Mouse (Mus musculus) heart, embryonic 14.5 days (tissue): ENCODE results near the gene Nek10. TPM values are rescaled to one million over a fixed set of nuclear protein-coding genes. Genes with fewer than 3 reads are reported as not detected.
"Not testable (repeated sequence)": the region's sequence is repeated elsewhere in the genome, so short reads cannot be mapped to it uniquely, and the experiment has no call there.

Experiments used
- ATAC-seq: fragments of 200-750 bp; cut with Nextera tagmentation; 2 replicates; pipeline ENCODE4 v1.8.0; 2017; ENCODE audit warnings: low read depth, moderate TSS enrichment; ENCODE audit not compliant: insufficient number of reproducible peaks, insufficient read depth, low FRiP score
- H3K27ac ChIP-seq, 2 experiments: fragments of 200-500 bp in 1 of 2; fragments of 300-500 bp in 1 of 2; sonication (generic) in 1 of 2; replicated peaks in 1 of 2; 2 replicates each; pipeline ENCODE4 v1.5.1; 2012 to 2014; ENCODE audit warnings: low read depth in 2 of 2, low read length in 2 of 2, control low read depth in 1 of 2, mild to moderate bottlenecking in 1 of 2, mixed read lengths in 1 of 2; ENCODE audit not compliant: control insufficient read depth in 1 of 2, insufficient read depth in 1 of 2
- H3K27me3 ChIP-seq: fragments of 300-500 bp; sonication (generic); 2 replicates; pipeline ENCODE4 v1.6.1; 2014; ENCODE audit warnings: mild to moderate bottlenecking, low read length, control low read depth; ENCODE audit not compliant: control insufficient read depth, insufficient read depth
- H3K36me3 ChIP-seq: fragments of 300-500 bp; sonication (generic); 2 replicates; pipeline ENCODE4 v1.6.1; 2014; ENCODE audit warnings: mild to moderate bottlenecking, control low read depth, low read length, mixed read lengths; ENCODE audit not compliant: control insufficient read depth, insufficient read depth
- H3K4me1 ChIP-seq, 2 experiments: fragments of 200-500 bp in 1 of 2; fragments of 300-500 bp in 1 of 2; sonication (generic) in 1 of 2; 2 replicates each; pipeline ENCODE4 v1.6.1; 2012 to 2014; ENCODE audit warnings: low read length in 2 of 2, control low read depth in 1 of 2, mixed read lengths in 1 of 2; ENCODE audit not compliant: control insufficient read depth in 2 of 2, insufficient read depth in 2 of 2
- H3K4me2 ChIP-seq: fragments of 300-500 bp; sonication (generic); 2 replicates; pipeline ENCODE4 v1.6.1; 2014; ENCODE audit warnings: mild to moderate bottlenecking, low read length
- H3K4me3 ChIP-seq, 2 experiments: fragments of 200-500 bp in 1 of 2; fragments of 300-500 bp in 1 of 2; sonication (generic) in 1 of 2; 2 replicates each; pipeline ENCODE4 v1.5.1; 2012 to 2014; ENCODE audit warnings: low read length in 2 of 2, mild to moderate bottlenecking in 2 of 2, control low read depth in 1 of 2, low read depth in 1 of 2, moderate library complexity in 1 of 2; ENCODE audit not compliant: control insufficient read depth in 1 of 2, insufficient read depth in 1 of 2
- H3K9ac ChIP-seq: fragments of 300-500 bp; sonication (generic); 2 replicates; pipeline ENCODE4 v1.6.1; 2014; ENCODE audit warnings: mild to moderate bottlenecking, low read length
- H3K9me3 ChIP-seq: fragments of 300-500 bp; sonication (generic); 2 replicates; pipeline ENCODE4 v1.6.1; 2016; ENCODE audit warnings: low read length, control low read depth; ENCODE audit not compliant: control insufficient read depth
- WGBS: fragments of 180-500 bp; shearing (Covaris S2); extraction: QIAGEN DNeasy Blood & Tissue Kit; methylation state at CpG from one replicate; pipeline ENCODE4 v1.1.7; 2014; 5-methylcytosine and 5-hydroxymethylcytosine counted together
- polyA plus RNA-seq: library from polyadenylated mRNA; unstranded; fragments of >200 nt; fragmentation: Nextera tagmentation; extraction: Ambion mirVana; gene quantifications from 2 replicates; pipeline ENCODE4 v1.2.1, GENCODE M21; 2014

Gene Nek10
- 0.04 TPM in 1 of 2 replicates, not detected in the other for polyA plus RNA-seq

DNA sequence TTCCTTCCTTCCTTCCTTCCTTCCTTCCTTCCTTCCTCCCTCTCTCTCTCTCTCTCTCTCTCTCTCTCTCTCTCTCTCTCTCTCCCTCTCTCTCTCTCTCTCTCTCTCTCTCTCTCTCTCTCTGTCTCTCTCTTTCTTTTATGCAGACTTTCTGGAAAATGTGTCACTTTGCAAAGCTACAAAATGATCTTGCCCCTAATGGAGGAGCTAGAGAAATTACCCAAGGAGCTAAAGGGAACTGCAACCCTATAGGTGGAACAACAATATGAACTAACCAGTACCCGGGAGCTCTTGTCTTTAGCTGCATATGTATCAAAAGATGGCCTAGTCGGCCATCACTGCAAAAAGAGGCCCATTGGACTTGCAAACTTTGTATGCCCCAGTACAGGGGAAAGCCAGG, at the start of gene Nek10:
Gene Nek10, plus strand, starts transcription at position 301 of the 400 bp plus-strand sequence.
- not testable (repeated sequence) for ATAC-seq, H3K9me3 ChIP-seq, H3K27ac ChIP-seq, H3K27me3 ChIP-seq, H3K4me2 ChIP-seq, H3K4me1 ChIP-seq, H3K4me3 ChIP-seq, H3K9ac ChIP-seq, H3K36me3 ChIP-seq
- WGBS = 80% methylated on average over 1 of the region's 2 CpGs

DNA sequence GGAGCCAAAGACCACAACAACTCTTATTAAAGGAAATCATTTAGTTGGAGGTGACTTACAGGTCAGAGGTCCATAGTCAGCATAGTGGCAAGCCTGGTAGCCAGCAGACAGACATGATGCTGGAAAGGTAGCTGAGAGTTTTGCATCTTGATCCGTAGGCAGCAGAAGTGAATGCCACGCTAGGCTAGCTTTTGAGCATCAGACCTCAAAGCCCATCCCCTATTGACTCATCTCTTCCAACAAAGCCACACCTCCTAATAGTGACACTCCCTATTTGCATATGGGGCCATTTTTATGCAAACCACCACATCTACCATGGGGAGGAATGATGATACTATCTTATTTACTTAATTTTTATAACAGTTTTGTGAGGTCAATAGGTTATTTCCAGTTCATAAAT, 22.0 kb upstream of the Nek10 start:
- no peaks in the 10 kb centered on the region for H3K4me1 ChIP-seq
- no peaks in the 10 kb centered on the region for H3K27me3 ChIP-seq
- no peak overlapping the region for H3K9ac ChIP-seq
- no peak overlapping the region for H3K4me3 ChIP-seq
- 89% methylated on average over 2 of the region's 2 CpGs for WGBS
- H3K36me3 ChIP-seq = peaks cover 52% of the 10 kb centered on the region
- H3K4me2 ChIP-seq = no peak overlapping the region
- no peak for ATAC-seq
- H3K9me3 ChIP-seq = no peaks in the 10 kb centered on the region
- H3K27ac ChIP-seq = no peak overlapping the region

DNA sequence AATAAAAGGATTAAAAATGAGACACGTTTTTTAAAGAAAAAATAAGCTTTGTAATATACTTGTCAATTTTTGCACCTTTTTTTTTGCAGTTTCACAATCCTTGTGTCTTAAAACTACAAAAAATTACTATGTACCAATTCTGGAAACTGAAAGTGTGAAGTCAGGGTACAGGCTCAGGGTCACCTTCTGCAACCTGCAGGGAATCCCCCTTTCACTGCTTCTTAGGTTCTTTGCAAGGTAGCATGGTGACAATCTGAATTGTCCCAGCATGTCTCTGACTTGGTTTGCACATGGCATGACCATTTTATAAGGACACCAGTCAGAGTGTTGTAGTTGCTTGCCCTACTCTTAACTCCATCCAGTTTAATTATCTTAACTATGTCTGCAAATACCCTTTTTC, 19.0 kb upstream of the Nek10 start:
- Histone ChIP-seq H3K27ac (no peak overlapping the region), H3K4me1 (no peaks in the 10 kb centered on the region), H3K9me3 (no peaks in the 10 kb centered on the region), H3K27me3 (no peaks in the 10 kb centered on the region), H3K36me3 (peaks cover 56% of the 10 kb centered on the region), H3K4me2 (no peak overlapping the region), H3K4me3 (no peak overlapping the region), H3K9ac (no peak overlapping the region)
- no peak for ATAC-seq
- WGBS = 86% methylated on average over 1 of the region's 1 CpGs

DNA sequence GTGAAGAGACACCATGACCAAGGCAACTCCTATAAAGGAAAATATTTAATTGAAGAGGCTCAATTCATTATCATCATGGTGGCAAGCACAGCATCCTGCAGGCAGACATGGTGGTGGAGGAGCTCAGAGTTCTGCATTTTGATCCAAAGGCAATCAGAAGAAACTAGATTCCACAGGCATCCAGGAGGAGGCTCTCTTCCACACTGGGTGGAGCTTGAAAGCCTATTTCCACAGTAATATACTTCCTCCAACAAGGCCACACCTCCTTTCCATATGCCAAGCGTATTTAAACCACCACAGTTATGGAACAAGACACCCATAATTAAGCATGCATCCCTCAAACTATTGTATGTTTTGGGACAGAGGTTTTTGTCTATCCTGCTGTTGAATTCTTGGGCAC, 16.2 kb upstream of the Nek10 start:
- no peak overlapping the region for H3K4me3 ChIP-seq
- no peak overlapping the region for H3K27ac ChIP-seq
- no peak overlapping the region for H3K4me2 ChIP-seq
- H3K9ac ChIP-seq = no peak overlapping the region
- 88% methylated on average over 1 of the region's 1 CpGs for WGBS
- no peaks in the 10 kb centered on the region for H3K9me3 ChIP-seq
- H3K27me3 ChIP-seq = no peaks in the 10 kb centered on the region
- ATAC-seq = no peak
- H3K4me1 ChIP-seq = no peaks in the 10 kb centered on the region
- H3K36me3 ChIP-seq = peaks cover 44% of the 10 kb centered on the region

DNA sequence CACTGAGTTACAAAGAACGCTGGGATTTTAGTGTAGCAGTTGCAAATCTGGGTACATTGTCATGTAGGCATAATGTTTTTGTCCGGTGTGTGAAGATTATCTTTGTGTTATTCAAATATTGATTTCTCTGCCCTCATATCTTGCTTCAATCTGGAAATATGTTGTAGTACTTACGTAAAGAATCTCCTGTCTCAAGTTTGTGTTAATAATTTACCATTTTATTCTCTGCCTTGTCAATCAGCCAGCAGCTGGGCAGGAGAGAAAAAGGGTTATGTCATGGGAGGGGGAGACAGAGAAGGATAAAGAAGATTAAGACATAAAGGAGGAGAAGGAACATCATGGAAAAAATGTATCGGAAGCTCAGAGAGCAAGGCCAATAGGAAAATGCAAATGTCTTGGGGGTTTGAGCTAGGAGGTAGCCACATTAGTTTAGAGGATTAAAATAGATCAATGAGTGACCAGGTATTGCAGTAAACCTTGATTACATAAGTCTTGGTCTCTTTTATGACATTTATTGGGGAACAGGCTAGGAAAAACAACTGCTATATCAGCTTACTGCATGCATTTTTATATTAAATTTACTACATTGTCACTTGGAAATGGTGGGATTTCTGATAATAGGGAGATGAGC, 13.3 kb upstream of the Nek10 start:
- no peaks in the 10 kb centered on the region for H3K9me3 ChIP-seq
- H3K4me1 ChIP-seq = no peaks in the 10 kb centered on the region
- H3K9ac ChIP-seq = no peak overlapping the region
- ATAC-seq = no peak
- WGBS = 97% methylated on average over 4 of the region's 4 CpGs
- no peak overlapping the region for H3K27ac ChIP-seq
- no peak overlapping the region for H3K4me3 ChIP-seq
- H3K36me3 ChIP-seq = peaks cover 29% of the 10 kb centered on the region
- H3K4me2 ChIP-seq = no peak overlapping the region
- H3K27me3 ChIP-seq = no peaks in the 10 kb centered on the region

DNA sequence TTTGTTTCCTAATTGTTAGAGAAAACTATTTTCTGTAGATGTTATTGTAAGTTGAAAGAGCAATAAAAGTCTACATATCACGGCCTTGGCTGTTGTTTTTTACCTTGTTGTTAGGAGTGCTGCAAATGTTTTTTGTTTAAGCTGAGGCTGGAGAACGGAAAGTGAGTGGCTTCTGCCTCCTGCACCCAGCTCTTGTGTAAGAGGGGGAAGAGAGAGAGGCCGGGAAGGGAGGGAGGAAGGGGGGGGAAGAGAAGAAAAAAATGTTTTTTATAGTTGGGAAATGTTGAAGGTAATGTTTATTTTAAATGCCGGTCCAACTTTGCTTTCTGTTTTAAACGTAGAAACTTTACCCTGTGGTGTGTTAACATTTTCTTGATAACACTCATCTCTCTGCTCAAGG, 3.4 kb upstream of the Nek10 start:
- no peaks in the 10 kb centered on the region for H3K4me1 ChIP-seq
- H3K27me3 ChIP-seq = no peaks in the 10 kb centered on the region
- WGBS = 83% methylated on average over 5 of the region's 5 CpGs
- H3K4me2 ChIP-seq = no peak overlapping the region
- no peak overlapping the region for H3K9ac ChIP-seq
- no peak overlapping the region for H3K27ac ChIP-seq
- H3K4me3 ChIP-seq = no peak overlapping the region
- ATAC-seq = no peak
- H3K36me3 ChIP-seq = peaks cover 14% of the 10 kb centered on the region
- H3K9me3 ChIP-seq = no peaks in the 10 kb centered on the region

DNA sequence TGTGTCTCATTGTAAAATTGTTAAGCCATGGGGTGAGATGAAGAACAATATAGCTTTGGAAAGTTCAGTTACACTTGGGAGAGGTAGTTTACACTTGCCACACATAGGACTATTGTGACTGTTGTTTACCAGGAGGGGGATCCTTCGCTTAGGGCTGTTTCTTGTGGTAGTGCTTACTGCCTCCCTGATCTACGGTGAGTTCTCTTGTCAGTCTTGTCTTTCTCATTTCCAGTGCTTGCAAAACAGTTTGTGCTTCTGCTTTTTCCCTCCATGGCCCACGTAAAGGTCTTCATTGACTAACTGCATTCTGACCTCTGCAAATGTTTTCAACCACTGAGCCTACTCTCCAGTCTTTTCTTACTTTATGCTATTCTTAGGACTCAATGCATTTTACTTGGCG, 2.9 kb upstream of the Nek10 start:
- H3K9me3 ChIP-seq = no peaks in the 10 kb centered on the region
- no peak overlapping the region for H3K27ac ChIP-seq
- H3K9ac ChIP-seq = no peak overlapping the region
- peaks cover 14% of the 10 kb centered on the region for H3K36me3 ChIP-seq
- no peaks in the 10 kb centered on the region for H3K27me3 ChIP-seq
- no peak overlapping the region for H3K4me3 ChIP-seq
- WGBS = 87% methylated on average over 4 of the region's 4 CpGs
- no peak overlapping the region for H3K4me2 ChIP-seq
- no peak for ATAC-seq
- H3K4me1 ChIP-seq = no peaks in the 10 kb centered on the region

DNA sequence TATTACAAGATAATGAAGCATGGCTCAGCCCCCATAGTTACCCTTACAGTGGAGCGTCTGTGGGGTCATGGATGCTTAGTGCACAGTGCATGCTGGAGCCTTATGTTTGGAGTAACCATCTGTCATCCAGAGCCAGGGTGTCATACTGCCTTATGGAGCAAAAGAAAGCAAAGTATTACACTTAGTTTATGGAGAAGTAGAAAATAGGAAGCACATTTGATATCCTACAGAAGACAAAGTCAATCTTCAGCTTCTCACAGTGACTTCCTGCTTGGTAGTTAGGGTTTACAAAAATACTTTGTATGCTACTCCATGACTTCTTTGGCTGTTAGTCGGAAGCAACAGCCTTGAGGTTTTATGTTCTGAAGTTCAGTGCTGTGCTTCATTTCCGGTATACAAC, 2.4 kb upstream of the Nek10 start:
- no peak overlapping the region for H3K4me3 ChIP-seq
- no peaks in the 10 kb centered on the region for H3K9me3 ChIP-seq
- WGBS = 88% methylated on average over 3 of the region's 3 CpGs
- H3K4me2 ChIP-seq = no peak overlapping the region
- H3K27me3 ChIP-seq = no peaks in the 10 kb centered on the region
- ATAC-seq = no peak
- no peaks in the 10 kb centered on the region for H3K4me1 ChIP-seq
- peaks cover 14% of the 10 kb centered on the region for H3K36me3 ChIP-seq
- no peak overlapping the region for H3K9ac ChIP-seq
- H3K27ac ChIP-seq = no peak overlapping the region
